Mouse (Mus musculus) spleen, adult 2 months (tissue): ENCODE measurements around the gene Arhgef40.
"Not testable (repeated sequence)": the region's sequence is repeated elsewhere in the genome, so short reads cannot be mapped to it uniquely, and the experiment has no call there.

ENCODE experiments used
- CTCF ChIP-seq: fragments of 200-500 bp; IDR thresholded peaks from 2 replicates; pipeline ENCODE4 v1.5.1; 2011; ENCODE audit warnings: mild to moderate bottlenecking, inconsistent platforms; ENCODE audit not compliant: insufficient read depth, insufficient read length, insufficient replicate concordance; ENCODE audit errors: extremely low read depth
- POLR2A ChIP-seq: fragments of 200-500 bp; IDR thresholded peaks from 2 replicates; pipeline ENCODE4 v1.6.1; 2011; ENCODE audit warnings: low read depth, low read length, inconsistent platforms

GRCm38 (mm10) chr14:52042359-52042758 lies 57.8 kb downstream of the Arhgef40 start, which contains the start of gene Olfr221:
- TF ChIP-seq CTCF, POLR2A: not testable (repeated sequence)
